Mouse (Mus musculus) erythroblast, embryonic 14.5 days (primary cell): ENCODE results near the gene Klf3.

Source experiments
- GATA1 ChIP-seq: IDR thresholded peaks from 2 replicates; pipeline ENCODE4 v1.6.1; 2012; ENCODE audit warnings: low read length, inconsistent platforms, mixed read lengths
- TAL1 ChIP-seq: IDR thresholded peaks from 3 replicates; pipeline ENCODE4 v1.6.1; 2012; ENCODE audit warnings: low read length, inconsistent platforms, mixed read lengths

DNA sequence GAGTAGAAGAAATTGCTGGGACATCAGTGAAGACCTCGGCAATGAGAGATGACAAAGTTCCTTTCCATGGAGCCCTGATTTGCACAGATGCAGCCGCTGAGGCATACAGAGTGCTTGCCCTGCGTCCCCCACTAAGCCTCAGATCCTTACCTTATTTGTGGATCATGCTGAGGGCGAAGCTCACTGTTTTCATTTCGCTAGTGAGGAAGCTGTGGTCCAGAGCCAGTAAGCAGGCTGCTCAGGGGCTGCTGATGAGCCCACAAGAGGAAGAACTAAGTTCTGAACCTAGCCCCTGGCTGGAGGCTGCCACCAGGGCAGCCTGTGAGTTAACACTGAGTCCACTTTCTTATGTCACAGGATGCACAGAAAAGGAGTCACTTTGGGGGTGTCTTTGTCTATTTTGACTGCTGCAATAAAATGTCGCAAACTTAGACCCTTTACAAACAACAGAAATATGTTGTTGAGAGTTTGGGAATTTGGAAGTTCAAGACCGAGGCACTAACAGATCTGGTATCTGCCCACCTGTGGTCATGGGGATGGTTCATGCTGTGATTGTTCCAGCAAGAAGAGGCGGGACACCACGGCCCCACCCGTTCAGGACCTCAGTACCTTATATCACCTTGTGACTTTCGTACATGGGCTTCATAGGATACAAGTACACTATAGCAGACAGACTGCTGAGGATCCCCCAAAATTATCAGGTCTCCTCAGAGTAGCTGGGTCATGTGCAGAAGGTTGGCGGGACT is 62.2 kb downstream of the Klf3 start:
- TF ChIP-seq TAL1, result no peak
- TF ChIP-seq GATA1, result no peak
